29 mouse cellular contexts compared by ENCODE assay signal in genomic region chr8:116248398-116248797, GRCm38 (mm10).
DNase-seq lines count a peak whose midpoint lies in the region; ATAC-seq lines count a peak whose summit lies in the region.
"Had no signal": no experiment of that assay in that cellular context is flagged by ENCODE, and none has a peak within 500 bp of the region (broad histone marks: within the 10 kb centered on the region; RNA-seq: fewer than 3 reads in every experiment).

No protein-coding gene starts in this region.

- H3K4me2 ChIP-seq in neural tube, embryonic 15.5 days: no peak overlapping the region
- no peak overlapping the region for H3K4me2 ChIP-seq in kidney, embryonic 14.5 days (replicated peaks; ENCODE audit: low read depth, low read length)
- H3K4me2 ChIP-seq: heart, embryonic 12.5 days; limb, embryonic 15.5 days; lung, embryonic 14.5 days; neural tube, embryonic 12.5 days had no signal

- H3K4me1 ChIP-seq in neural tube, embryonic 15.5 days: peaks cover 7% of the 10 kb centered on the region; the same call in 1 of the 2 replicates
- peaks cover 7% of the 10 kb centered on the region; the same call in 1 of the 2 replicates for H3K4me1 ChIP-seq in kidney, embryonic 14.5 days (ENCODE audit: control insufficient read depth, insufficient read depth, low read length)
- H3K4me1 ChIP-seq: megakaryocyte, embryonic 14.5 days had no signal

- DNase-seq in neural tube, embryonic 10.5 days (ENCODE audit: extremely low spot score, low spot score): peak; percentile 23
- DNase-seq in kidney, postnatal 25 days: peak; percentile 70 to 72
- no peak for DNase-seq in gastrocnemius, postnatal 25 days
- no peak for DNase-seq in right cerebral cortex, postnatal 4 days
- DNase-seq: adrenal gland, postnatal 25 days; cerebellum, adult 8-10 months; cerebellum, postnatal 36 days; heart, adult 18-20 months; heart, postnatal 10 days; layer of hippocampus, adult 9-11 months; left cerebral cortex, postnatal 4 days; lung, embryonic 14.5 days; lung, postnatal 36 days; midbrain, embryonic 14.5 days; retina, postnatal 1 day; thymus, postnatal 25 days had no signal

- 81% methylated on average over 1 of the region's 1 CpGs for WGBS in neural tube, embryonic 15.5 days
- WGBS in kidney, embryonic 14.5 days: 28% methylated on average over 1 of the region's 1 CpGs

- no peak for ATAC-seq in neural tube, embryonic 15.5 days (ENCODE audit: low FRiP score)
- peak; percentile 84 for ATAC-seq in kidney, embryonic 14.5 days (ENCODE audit: low FRiP score, low TSS enrichment)
- ATAC-seq in granulocyte monocyte progenitor cell, adult 5-6 weeks (replicated peaks; ENCODE audit: poor library complexity, severe bottlenecking): no peak
- ATAC-seq: forebrain, embryonic 16.5 days; hindbrain, postnatal 0 days; intestine, embryonic 16.5 days had no signal

- no peak overlapping the region for H3K9ac ChIP-seq in neural tube, embryonic 15.5 days (replicated peaks)
- H3K9ac ChIP-seq in kidney, embryonic 14.5 days (ENCODE audit: low read depth, low read length): no peak overlapping the region
- H3K9ac ChIP-seq: heart, embryonic 12.5 days; limb, embryonic 15.5 days; liver, embryonic 14.5 days; lung, embryonic 14.5 days; neural tube, embryonic 12.5 days had no signal

- H3K27me3 ChIP-seq in neural tube, embryonic 15.5 days (replicated peaks): no peaks in the 10 kb centered on the region
- H3K27me3 ChIP-seq in kidney, embryonic 14.5 days (ENCODE audit: control insufficient read depth, insufficient read depth, low read length): no peaks in the 10 kb centered on the region
- H3K27me3 ChIP-seq: heart, embryonic 12.5 days; limb, embryonic 15.5 days; megakaryocyte, embryonic 14.5 days; neural tube, embryonic 12.5 days had no signal

- no peak overlapping the region for H3K27ac ChIP-seq in neural tube, embryonic 15.5 days (replicated peaks)
- H3K27ac ChIP-seq in kidney, embryonic 14.5 days (ENCODE audit: low read depth, low read length): no peak overlapping the region
- H3K27ac ChIP-seq: forebrain, embryonic 10.5 days; hindbrain, postnatal 0 days; left cerebral cortex, adult 2 months; limb, embryonic 15.5 days; liver, embryonic 14.5 days; neural tube, embryonic 12.5 days had no signal

- no peaks in the 10 kb centered on the region for H3K9me3 ChIP-seq in neural tube, embryonic 15.5 days (replicated peaks)
- no peaks in the 10 kb centered on the region for H3K9me3 ChIP-seq in kidney, embryonic 14.5 days (ENCODE audit: control insufficient read depth, low read length)
- H3K9me3 ChIP-seq: forebrain, embryonic 10.5 days; heart, embryonic 12.5 days; limb, embryonic 15.5 days; neural tube, embryonic 12.5 days had no signal

- H3K4me3 ChIP-seq in neural tube, embryonic 15.5 days (replicated peaks): no peak overlapping the region
- no peak overlapping the region for H3K4me3 ChIP-seq in kidney, embryonic 14.5 days (ENCODE audit: low read length)
- H3K4me3 ChIP-seq: forebrain, embryonic 10.5 days; heart, embryonic 12.5 days; left cerebral cortex, adult 2 months; limb, embryonic 15.5 days; megakaryocyte, embryonic 14.5 days; neural tube, embryonic 12.5 days had no signal

- no peaks in the 10 kb centered on the region for H3K36me3 ChIP-seq in neural tube, embryonic 15.5 days
- no peaks in the 10 kb centered on the region for H3K36me3 ChIP-seq in kidney, embryonic 14.5 days (ENCODE audit: control insufficient read depth, insufficient read depth, low read length)
- H3K36me3 ChIP-seq: forebrain, embryonic 10.5 days; heart, embryonic 12.5 days; limb, embryonic 15.5 days; neural tube, embryonic 12.5 days had no signal

Comparison
In these comparisons a context has a peak if more than half of its experiments do, and no peak if none do; other contexts are left out.
1. DNase-seq: peak in neural tube, embryonic 10.5 days (single experiment) and kidney, postnatal 25 days (2 of 2); none in gastrocnemius, postnatal 25 days (single experiment) and right cerebral cortex, postnatal 4 days (single experiment).